Mouse (Mus musculus): ENCODE results near the gene Yeats2. TPM values are rescaled to one million over a fixed set of nuclear protein-coding genes. Genes with fewer than 3 reads are reported as not detected.

The Yeats2 gene
- polyA plus RNA-seq, 1 experiment from 2014 or later = 39.7 TPM

DNA sequence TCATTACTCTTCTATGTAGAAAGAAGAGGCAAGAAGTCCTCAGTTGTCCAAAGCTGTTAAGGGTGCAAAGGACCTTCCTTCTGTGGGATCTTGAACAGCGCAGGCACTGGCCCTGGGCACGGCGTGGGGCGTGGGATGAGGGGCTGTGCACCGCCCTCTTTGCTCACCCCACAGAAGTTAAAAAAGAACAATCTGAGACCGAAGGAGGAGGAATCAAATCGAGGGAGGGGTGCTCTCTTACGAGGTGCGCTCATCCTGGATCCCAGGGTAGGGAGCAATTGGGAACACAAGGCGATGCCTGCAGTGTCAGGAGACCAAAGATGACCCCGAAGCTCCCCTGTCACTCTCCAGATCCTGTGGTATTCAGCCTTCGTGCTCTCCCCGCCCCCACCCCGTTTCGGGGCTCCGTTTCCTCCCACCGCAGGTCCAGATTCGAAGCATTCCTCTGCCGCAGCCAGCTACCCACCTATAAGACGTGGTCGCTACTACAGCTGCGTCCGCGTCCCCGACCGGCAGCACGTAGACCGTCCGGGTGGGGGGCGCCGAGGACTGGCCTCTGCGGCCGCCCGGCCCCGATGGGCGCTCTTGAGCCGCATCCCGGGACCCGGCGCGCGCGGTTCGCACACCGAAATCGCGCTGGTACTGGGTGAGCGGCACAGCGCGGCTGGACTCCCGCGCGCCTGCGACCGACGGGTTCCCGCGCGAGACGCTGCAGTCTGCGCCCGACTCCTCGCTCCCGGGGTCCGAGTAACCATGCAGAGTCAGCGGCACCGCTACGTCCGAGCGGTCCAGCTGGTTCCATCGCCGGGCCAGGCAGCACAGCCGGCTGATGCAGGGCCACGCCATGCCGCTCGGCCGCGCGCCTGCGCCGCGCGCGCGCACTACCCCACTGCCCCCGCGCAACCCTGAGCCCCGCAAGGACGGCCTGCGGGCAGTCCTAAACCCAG is 99.9 kb downstream of the Yeats2 start, which contains the start of gene Map6d1:
Gene Map6d1 (minus strand): TSS at position 891 of the 947 bp plus-strand sequence.
- ATAC-seq (ENCODE audit: insufficient read depth, low FRiP score, low TSS enrichment) = peak; percentile 86
- H3K9me3 ChIP-seq (ENCODE audit: control insufficient read depth, low read length) = no peaks in the 10 kb centered on the region
- under 1% methylated on average over 86 of the region's 90 CpGs for WGBS
- DNase-seq (ENCODE audit: low spot score) = peak; percentile 73
- no peaks in the 10 kb centered on the region; the same call in 1 of the 2 replicates for H3K4me1 ChIP-seq (ENCODE audit: control insufficient read depth, insufficient read depth, low read length)
- peak within 1 kb of the TSS; percentile 67 for H3K9ac ChIP-seq (ENCODE audit: low read length)
- peak within 1 kb of the TSS; percentile 86 for H3K4me2 ChIP-seq (ENCODE audit: low read depth)
- no peaks in the 10 kb centered on the region for H3K36me3 ChIP-seq (ENCODE audit: control insufficient read depth, insufficient read depth, low read length)
- no peak within 1 kb of the TSS; the same call in 1 of the 2 replicates for H3K27ac ChIP-seq (ENCODE audit: low read depth, low read length)
- peak within 1 kb of the TSS; percentile 53 for H3K4me3 ChIP-seq (ENCODE audit: low read depth, low read length)
- H3K27me3 ChIP-seq (ENCODE audit: control insufficient read depth, insufficient read depth, low read length) = no peaks in the 10 kb centered on the region

DNA sequence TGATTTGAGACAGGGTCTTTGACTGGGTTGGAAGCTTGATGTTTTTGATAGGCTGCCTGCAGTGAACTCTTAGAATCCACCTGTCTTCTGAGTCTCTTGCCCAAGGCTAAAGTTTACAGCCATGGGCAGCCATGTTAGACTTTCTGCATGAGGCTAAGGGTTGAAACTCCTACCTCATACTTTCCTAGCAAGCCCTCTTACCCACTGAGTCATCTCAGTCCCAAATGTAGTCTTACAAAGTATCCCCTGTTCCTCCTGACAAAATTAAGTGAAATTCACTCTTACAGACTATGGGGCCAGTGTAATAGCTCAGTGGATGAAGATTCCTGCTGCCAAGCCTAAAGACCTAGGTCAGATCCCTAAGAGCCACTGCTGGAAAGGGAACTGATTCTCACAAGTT is 106.2 kb downstream of the Yeats2 start:
- no peak overlapping the region for H3K4me3 ChIP-seq (ENCODE audit: low read depth, low read length)
- no peak overlapping the region for H3K27ac ChIP-seq (ENCODE audit: low read depth, low read length)
- no peaks in the 10 kb centered on the region for H3K27me3 ChIP-seq (ENCODE audit: control insufficient read depth, insufficient read depth, low read length)
- no peak for DNase-seq (ENCODE audit: low spot score)
- ATAC-seq (ENCODE audit: insufficient read depth, low FRiP score, low TSS enrichment) = no peak
- no peaks in the 10 kb centered on the region for H3K36me3 ChIP-seq (ENCODE audit: control insufficient read depth, insufficient read depth, low read length)
- H3K4me2 ChIP-seq (ENCODE audit: low read depth) = no peak overlapping the region
- H3K9ac ChIP-seq (ENCODE audit: low read length) = no peak overlapping the region
- no peaks in the 10 kb centered on the region for H3K9me3 ChIP-seq (ENCODE audit: control insufficient read depth, low read length)
- no peaks in the 10 kb centered on the region for H3K4me1 ChIP-seq (ENCODE audit: control insufficient read depth, insufficient read depth, low read length)

DNA sequence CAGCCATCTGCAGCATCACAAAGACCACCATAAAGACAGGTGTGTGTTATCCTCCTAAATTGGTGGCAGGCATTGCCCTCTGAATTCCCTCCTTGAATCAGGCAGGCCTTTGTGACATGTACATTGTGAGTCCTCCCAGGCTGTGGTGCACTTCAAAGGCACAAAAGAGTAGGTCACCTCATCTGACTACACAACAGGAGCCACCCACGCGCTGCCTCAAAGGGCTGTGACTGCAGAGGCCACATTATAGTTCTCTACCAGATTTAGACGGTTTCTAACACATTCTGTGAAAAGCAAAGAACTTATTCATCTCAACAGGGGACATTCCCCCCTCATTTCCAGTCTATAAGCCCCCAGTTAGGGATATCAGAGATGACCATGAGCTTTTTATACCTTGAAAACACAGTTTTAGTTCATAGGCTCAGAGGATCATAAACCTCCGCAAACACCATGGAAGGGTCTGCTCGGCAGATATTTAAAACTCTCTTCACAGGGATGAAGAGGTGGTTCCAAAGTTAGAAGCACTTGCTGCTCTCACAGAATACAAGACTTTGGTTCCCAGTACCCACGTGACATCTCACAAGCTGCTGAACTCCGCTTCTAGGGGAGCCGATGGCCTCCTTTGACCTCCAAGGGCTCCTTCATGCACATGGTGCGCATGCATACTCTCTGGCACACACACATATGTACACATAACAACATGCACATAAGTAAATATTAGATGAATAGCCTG is 107.7 kb downstream of the Yeats2 start:
- Histone ChIP-seq H3K4me1 (ENCODE audit: control insufficient read depth, insufficient read depth, low read length) (no peaks in the 10 kb centered on the region), H3K36me3 (ENCODE audit: control insufficient read depth, insufficient read depth, low read length) (no peaks in the 10 kb centered on the region), H3K9ac (ENCODE audit: low read length) (no peak overlapping the region), H3K27me3 (ENCODE audit: control insufficient read depth, insufficient read depth, low read length) (no peaks in the 10 kb centered on the region), H3K4me3 (ENCODE audit: low read depth, low read length) (no peak overlapping the region), H3K4me2 (ENCODE audit: low read depth) (no peak overlapping the region), H3K27ac (ENCODE audit: low read depth, low read length) (no peak overlapping the region), H3K9me3 (ENCODE audit: control insufficient read depth, low read length) (no peaks in the 10 kb centered on the region)
- no peak for DNase-seq (ENCODE audit: low spot score)
- no peak for ATAC-seq (ENCODE audit: insufficient read depth, low FRiP score, low TSS enrichment)
- WGBS = 86% methylated on average over 9 of the region's 9 CpGs

DNA sequence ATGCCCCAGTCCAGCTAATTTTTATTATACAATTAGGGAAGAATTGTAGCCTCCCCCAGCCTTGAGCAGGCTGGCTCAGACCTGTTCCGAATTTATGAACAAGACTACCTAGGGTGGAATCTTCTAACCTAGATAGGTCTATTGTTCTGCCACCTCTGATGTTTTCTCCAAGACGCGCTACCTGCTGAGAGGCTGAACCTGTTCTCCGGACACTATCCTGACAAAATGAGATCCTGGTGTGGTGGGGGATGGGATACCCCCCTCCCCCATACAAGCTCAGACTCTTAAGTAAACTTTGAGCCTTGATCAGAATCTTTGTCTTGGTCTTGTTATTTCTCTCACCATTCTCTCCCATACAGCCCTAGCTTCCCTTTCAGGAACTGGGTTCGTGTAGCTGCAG is 117.1 kb downstream of the Yeats2 start:
- H3K4me2 ChIP-seq (ENCODE audit: low read depth) = no peak overlapping the region

DNA sequence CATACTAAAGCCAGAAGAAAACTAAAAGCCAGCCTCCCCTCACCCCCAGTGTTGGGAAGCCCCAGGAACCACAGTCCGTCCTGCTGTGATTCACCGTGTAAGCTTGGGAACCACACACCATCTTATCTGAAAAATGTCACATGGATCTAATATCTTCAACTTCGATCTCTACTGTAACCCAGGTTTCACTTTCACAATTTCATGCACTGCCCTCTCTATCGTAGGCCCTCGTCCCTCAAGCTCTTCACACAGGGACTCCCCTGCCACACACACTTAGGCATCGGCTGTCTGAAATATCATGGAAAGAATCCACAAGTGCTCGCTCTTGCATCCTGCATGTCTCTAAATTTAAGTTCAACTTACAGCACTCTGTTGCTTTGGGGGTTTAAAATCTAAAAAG is 124.2 kb downstream of the Yeats2 start:
- H3K9me3 ChIP-seq (ENCODE audit: control insufficient read depth, low read length) = no peaks in the 10 kb centered on the region
- no peak overlapping the region for H3K4me2 ChIP-seq (ENCODE audit: low read depth)
- WGBS = 85% methylated on average over 7 of the region's 7 CpGs

More for the DNA sequence above, 117.1 kb downstream of the Yeats2 start:
- Histone ChIP-seq H3K27ac (ENCODE audit: low read depth, low read length) (no peak overlapping the region), H3K4me1 (ENCODE audit: control insufficient read depth, insufficient read depth, low read length) (no peaks in the 10 kb centered on the region), H3K4me3 (ENCODE audit: low read depth, low read length) (no peak overlapping the region), H3K36me3 (ENCODE audit: control insufficient read depth, insufficient read depth, low read length) (no peaks in the 10 kb centered on the region), H3K9ac (ENCODE audit: low read length) (no peak overlapping the region), H3K27me3 (ENCODE audit: control insufficient read depth, insufficient read depth, low read length) (no peaks in the 10 kb centered on the region), H3K9me3 (ENCODE audit: control insufficient read depth, low read length) (no peaks in the 10 kb centered on the region)
- DNase-seq (ENCODE audit: low spot score) = no peak
- ATAC-seq (ENCODE audit: insufficient read depth, low FRiP score, low TSS enrichment) = no peak
- 84% methylated on average over 5 of the region's 5 CpGs for WGBS

DNA sequence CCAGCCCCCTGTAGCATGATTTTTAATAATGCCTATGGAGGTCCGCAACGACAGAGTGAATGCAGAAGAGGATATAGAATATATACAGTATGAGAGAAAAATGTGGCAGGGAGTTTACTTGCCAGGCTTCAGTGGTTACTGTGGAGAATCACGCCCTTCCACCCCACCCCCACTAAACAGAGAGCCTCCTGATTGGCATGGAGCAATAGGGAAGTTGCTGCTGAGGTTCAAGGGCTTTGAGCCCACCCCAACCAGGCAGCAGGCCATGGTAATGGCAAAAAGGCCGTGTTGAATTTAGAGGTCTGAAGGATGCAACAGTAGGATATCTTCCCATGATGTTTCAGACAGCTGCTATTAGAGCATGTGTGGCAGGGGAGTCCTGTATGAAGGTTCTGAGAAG is 130.5 kb downstream of the Yeats2 start:
- Histone ChIP-seq H3K4me2 (ENCODE audit: low read depth) (no peak overlapping the region), H3K27ac (ENCODE audit: low read depth, low read length) (no peak overlapping the region), H3K27me3 (ENCODE audit: control insufficient read depth, insufficient read depth, low read length) (no peaks in the 10 kb centered on the region), H3K9me3 (ENCODE audit: control insufficient read depth, low read length) (no peaks in the 10 kb centered on the region), H3K4me1 (ENCODE audit: control insufficient read depth, insufficient read depth, low read length) (no peaks in the 10 kb centered on the region), H3K36me3 (ENCODE audit: control insufficient read depth, insufficient read depth, low read length) (no peaks in the 10 kb centered on the region), H3K9ac (ENCODE audit: low read length) (no peak overlapping the region), H3K4me3 (ENCODE audit: low read depth, low read length) (no peak overlapping the region)
- WGBS = 82% methylated on average over 4 of the region's 4 CpGs
- no peak for ATAC-seq (ENCODE audit: insufficient read depth, low FRiP score, low TSS enrichment)
- no peak for DNase-seq (ENCODE audit: low spot score)

More for the DNA sequence above, 124.2 kb downstream of the Yeats2 start:
- Histone ChIP-seq H3K27ac (ENCODE audit: low read depth, low read length) (no peak overlapping the region), H3K4me1 (ENCODE audit: control insufficient read depth, insufficient read depth, low read length) (no peaks in the 10 kb centered on the region), H3K4me3 (ENCODE audit: low read depth, low read length) (no peak overlapping the region), H3K9ac (ENCODE audit: low read length) (no peak overlapping the region), H3K36me3 (ENCODE audit: control insufficient read depth, insufficient read depth, low read length) (no peaks in the 10 kb centered on the region), H3K27me3 (ENCODE audit: control insufficient read depth, insufficient read depth, low read length) (no peaks in the 10 kb centered on the region)
- no peak for DNase-seq (ENCODE audit: low spot score)
- ATAC-seq (ENCODE audit: insufficient read depth, low FRiP score, low TSS enrichment) = no peak

DNA sequence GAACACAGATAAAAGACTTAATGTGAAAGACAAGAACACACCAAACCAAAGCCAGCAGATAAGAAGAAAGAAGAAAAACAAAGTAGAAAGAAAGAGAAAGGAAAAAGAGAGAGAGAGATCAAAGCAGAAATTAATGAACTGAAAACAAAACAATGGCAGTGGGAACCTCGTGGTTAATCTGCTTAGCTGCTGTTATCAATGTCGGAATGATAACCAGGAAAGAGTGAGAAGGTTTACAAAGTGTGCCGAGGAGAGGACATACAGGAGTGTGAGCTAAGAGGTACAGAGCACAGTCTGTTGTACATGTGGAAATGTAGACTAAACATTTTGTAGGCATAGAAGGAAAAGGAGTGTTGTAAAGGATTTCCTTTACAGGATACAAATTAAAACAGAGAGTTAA is 132.1 kb downstream of the Yeats2 start:
- H3K4me3 ChIP-seq (ENCODE audit: low read depth, low read length) = no peak overlapping the region
- DNase-seq (ENCODE audit: low spot score) (no peak), ATAC-seq (ENCODE audit: insufficient read depth, low FRiP score, low TSS enrichment) (no peak)
- no peak overlapping the region for H3K9ac ChIP-seq (ENCODE audit: low read length)
- no peaks in the 10 kb centered on the region for H3K9me3 ChIP-seq (ENCODE audit: control insufficient read depth, low read length)
- H3K36me3 ChIP-seq (ENCODE audit: control insufficient read depth, insufficient read depth, low read length) = no peaks in the 10 kb centered on the region
- 68% methylated on average over 3 of the region's 3 CpGs for WGBS
- no peak overlapping the region for H3K4me2 ChIP-seq (ENCODE audit: low read depth)
- H3K27me3 ChIP-seq (ENCODE audit: control insufficient read depth, insufficient read depth, low read length) = no peaks in the 10 kb centered on the region
- H3K27ac ChIP-seq (ENCODE audit: low read depth, low read length) = no peak overlapping the region
- no peaks in the 10 kb centered on the region for H3K4me1 ChIP-seq (ENCODE audit: control insufficient read depth, insufficient read depth, low read length)

DNA sequence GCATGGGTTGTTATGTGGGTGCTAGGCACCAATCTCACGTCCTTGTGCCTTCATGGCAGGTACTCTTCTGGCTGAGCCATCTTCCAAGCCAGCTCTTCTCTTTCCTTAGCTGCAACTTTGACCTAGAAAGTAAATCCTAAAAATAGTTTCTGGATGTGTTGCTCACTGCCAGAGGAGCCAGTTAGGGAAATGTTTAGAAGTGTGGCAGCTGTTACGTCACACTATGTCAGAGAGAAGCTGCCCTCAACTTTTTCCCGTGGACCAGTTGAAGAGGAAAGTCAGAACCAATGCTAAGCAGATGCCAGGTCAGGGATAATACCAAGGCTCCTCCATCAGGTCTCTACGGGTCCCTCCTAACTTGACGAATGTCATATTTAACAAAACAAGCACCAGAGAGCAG is 138.5 kb downstream of the Yeats2 start:
- Histone ChIP-seq H3K9ac (ENCODE audit: low read length) (no peak overlapping the region), H3K4me3 (ENCODE audit: low read depth, low read length) (no peak overlapping the region), H3K36me3 (ENCODE audit: control insufficient read depth, insufficient read depth, low read length) (peaks cover 11% of the 10 kb centered on the region), H3K4me2 (ENCODE audit: low read depth) (no peak overlapping the region), H3K27me3 (ENCODE audit: control insufficient read depth, insufficient read depth, low read length) (no peaks in the 10 kb centered on the region), H3K4me1 (ENCODE audit: control insufficient read depth, insufficient read depth, low read length) (no peaks in the 10 kb centered on the region), H3K27ac (ENCODE audit: low read depth, low read length) (no peak overlapping the region), H3K9me3 (ENCODE audit: control insufficient read depth, low read length) (no peaks in the 10 kb centered on the region)
- 92% methylated on average over 5 of the region's 5 CpGs for WGBS
- no peak for DNase-seq (ENCODE audit: low spot score)
- no peak for ATAC-seq (ENCODE audit: insufficient read depth, low FRiP score, low TSS enrichment)

Data from neural tube, embryonic 11.5 days (tissue).